15 mouse cellular contexts compared by ENCODE assay signal in the genomic region with DNA sequence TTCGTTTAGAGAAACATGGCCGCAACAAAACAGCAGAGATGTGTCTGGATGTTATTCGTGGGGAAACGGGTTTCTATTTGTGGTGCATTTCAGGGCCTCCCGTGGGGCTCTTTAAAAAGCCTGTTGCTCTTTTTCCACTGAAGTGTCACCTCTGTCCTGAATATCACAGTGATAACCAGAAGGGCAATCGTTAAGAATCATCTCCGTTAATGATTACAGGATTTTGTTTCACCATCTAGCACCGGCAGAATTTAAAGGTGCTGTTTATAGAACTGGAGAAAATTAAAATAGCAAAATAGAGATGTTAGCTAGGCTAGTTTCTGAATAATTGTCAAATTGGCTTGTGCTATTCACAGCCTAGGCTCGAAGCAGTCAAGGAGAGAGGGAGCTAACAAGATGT.
"Had no signal": no experiment of that assay in that cellular context is flagged by ENCODE, and none has a peak within 500 bp of the region (broad histone marks: within the 10 kb centered on the region; RNA-seq: fewer than 3 reads in every experiment).

No protein-coding gene starts in this region.

- H3K4me2 ChIP-seq: neural tube, embryonic 13.5 days; neural tube, embryonic 15.5 days; stomach, embryonic 15.5 days had no signal

- H3K9me3 ChIP-seq: neural tube, embryonic 13.5 days; neural tube, embryonic 15.5 days; stomach, embryonic 15.5 days had no signal

- H3K27ac ChIP-seq: neural tube, embryonic 13.5 days; neural tube, embryonic 15.5 days; stomach, embryonic 15.5 days; stomach, postnatal 0 days had no signal

- H3K36me3 ChIP-seq: neural tube, embryonic 13.5 days; neural tube, embryonic 15.5 days; stomach, embryonic 15.5 days had no signal

- H3K9ac ChIP-seq: neural tube, embryonic 13.5 days; neural tube, embryonic 15.5 days; stomach, embryonic 15.5 days had no signal

- H3K4me3 ChIP-seq: neural tube, embryonic 13.5 days; neural tube, embryonic 15.5 days; stomach, embryonic 15.5 days had no signal

- DNase-seq: retina, postnatal 1 day; right cerebral cortex, postnatal 14 days; right cerebral cortex, postnatal 25 days; right cerebral cortex, postnatal 4 days; spleen, adult 18-20 months; thymus, adult 18-20 months; thymus, adult 2 months; thymus, postnatal 14 days; thymus, postnatal 25 days; thymus, postnatal 36 days; thymus, postnatal 4 days had no signal

- H3K4me1 ChIP-seq: neural tube, embryonic 15.5 days; stomach, embryonic 15.5 days had no signal
